Mouse (Mus musculus): ENCODE measurements at regions not wholly inside any gene's neighbourhood (a gene's known extent, or its start where the extent isn't known, plus 50 kb on each side); places are given as distances from the start of the nearest gene placed in this dataset.

DNA sequence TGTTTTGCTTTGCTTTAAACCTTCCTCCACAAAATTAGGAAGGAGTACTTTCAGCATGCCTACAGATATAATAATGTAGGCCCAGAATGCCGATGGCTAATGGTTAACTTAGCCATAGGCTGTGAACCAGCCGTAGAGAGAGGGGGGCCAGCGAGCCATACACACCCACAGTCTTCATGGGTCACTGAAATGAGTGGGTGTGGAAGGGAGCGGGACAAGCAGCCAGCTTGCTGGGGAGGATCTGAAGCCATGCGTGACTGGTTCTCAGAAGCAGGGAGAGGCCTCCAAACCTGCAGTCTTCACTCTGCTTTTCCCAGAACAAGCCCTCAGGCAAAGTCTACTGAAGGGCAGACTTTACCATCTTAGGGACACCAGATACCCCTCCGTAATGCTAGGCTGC lies 50.8 kb upstream of the Ptpn13 start:
- DNase-seq (ENCODE audit: low read depth) = no peak

DNA sequence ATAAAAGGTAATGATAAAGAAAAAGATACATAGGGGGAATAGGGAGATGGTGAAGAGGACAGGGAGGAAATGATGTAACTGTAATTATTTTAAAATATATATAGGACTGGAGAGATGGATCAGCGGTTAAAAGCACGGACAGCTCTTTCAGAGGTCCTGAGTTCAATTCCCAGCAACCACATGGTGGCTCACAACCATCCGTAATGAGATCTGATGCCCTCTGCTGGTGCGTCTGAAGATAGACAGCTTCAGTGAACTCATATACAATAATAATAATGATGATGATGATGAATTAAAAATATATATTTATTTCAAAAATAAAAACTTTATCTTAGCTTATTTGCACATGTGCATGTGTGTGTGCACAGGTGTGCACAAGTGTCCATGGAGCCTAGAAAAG lies 51.9 kb upstream of the Ptpn13 start:
- DNase-seq (ENCODE audit: low read depth) = no peak

DNA sequence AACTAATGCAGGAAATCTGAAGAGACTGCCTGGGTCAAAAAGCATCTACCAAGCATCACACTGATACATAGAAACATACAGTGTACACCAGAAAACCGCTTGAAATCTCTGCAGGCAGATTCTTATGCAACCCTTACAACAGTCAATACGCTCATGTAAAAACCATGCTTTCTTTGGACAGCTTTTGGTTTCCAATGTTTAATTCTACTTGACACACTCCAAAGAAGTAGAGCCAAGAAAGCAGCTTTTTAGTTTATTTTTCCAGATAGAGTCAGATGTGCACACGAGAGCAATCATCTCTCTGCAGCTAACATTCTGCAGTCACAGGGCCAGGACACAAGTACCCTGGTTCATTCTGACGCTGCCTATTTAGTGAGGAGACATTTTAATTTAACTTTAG lies 54.5 kb upstream of the Ptpn13 start:
- DNase-seq (ENCODE audit: low read depth) = no peak

DNA sequence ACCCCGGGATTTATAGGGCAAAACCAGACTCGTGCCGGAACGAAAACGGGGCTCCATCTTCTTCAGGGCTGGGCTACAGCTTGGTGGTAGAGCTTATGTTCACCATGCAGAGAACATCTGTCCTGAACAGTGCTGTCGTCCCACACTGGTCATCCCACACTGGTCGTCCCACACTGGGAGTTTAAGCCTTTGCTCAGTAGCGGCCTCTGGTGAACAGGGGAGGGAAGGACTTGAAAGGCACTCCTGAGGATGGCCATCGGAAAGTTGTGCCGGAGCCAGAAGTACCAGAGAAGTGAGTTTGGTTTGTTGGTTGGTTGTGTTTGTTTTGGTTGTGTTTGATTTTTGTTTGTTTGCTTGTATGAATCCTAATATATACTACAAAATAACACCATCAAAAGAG lies 56.0 kb upstream of the Ptpn13 start:
- DNase-seq (ENCODE audit: low read depth) = no peak

DNA sequence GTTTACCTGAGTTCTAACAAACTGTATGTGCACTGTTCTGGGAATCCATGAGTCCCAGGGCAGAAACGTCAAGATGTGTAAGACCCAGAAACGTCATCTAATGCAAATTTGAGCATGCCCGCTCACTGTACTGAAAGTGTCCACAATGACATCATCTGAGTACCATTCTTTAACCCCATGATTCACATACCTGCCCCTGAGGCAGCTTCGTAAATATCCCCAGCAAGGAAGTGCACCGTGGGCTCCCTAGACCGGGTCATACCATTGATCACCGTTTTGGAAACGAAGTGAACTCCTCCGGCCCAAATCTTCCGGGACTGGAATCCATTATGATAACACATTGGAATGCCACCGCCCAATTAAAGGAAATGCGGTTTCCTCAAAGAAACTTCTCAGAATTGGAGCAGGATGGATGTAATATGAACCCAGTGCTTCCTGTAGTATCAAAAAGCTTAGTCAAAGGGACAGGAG lies 57.8 kb upstream of the Ptpn13 start:
- DNase-seq (ENCODE audit: low read depth) = no peak

DNA sequence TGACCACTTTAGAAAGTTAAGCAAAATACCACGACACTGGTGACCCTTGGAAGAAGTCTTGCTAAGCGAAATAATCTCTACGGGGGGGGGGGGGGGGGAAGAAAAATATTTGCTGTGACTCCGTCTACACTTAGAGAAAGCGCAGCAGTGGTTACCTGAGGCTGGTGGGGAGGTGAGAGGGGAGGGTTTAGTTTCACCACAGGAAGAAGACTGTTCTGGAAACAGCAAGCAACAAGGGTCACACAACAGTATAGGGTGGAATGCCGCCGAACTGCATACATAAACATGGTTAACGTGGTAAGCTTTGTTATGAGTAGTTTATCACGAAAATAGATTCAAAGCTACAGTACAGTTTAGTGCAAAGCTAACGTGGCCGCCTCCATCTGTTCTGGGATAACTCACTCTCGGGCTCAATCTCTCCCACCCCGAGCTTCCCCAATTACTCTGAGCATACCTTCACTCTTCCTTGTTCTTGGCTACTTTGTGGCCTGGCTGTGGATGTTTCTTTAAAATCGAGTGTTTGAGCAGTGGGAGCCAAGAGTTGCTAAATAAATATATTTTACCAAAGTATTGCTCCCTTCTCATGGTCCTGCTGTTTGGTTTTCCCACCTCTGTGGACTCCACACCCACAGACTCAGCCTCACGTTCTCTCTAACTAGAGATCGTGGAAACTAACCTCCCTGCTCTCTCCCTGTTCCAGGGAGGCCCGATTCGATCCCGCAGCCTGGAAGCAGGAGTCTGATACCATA lies 59.1 kb upstream of the Ptpn13 start:
- no peak for DNase-seq (ENCODE audit: low read depth)

DNA sequence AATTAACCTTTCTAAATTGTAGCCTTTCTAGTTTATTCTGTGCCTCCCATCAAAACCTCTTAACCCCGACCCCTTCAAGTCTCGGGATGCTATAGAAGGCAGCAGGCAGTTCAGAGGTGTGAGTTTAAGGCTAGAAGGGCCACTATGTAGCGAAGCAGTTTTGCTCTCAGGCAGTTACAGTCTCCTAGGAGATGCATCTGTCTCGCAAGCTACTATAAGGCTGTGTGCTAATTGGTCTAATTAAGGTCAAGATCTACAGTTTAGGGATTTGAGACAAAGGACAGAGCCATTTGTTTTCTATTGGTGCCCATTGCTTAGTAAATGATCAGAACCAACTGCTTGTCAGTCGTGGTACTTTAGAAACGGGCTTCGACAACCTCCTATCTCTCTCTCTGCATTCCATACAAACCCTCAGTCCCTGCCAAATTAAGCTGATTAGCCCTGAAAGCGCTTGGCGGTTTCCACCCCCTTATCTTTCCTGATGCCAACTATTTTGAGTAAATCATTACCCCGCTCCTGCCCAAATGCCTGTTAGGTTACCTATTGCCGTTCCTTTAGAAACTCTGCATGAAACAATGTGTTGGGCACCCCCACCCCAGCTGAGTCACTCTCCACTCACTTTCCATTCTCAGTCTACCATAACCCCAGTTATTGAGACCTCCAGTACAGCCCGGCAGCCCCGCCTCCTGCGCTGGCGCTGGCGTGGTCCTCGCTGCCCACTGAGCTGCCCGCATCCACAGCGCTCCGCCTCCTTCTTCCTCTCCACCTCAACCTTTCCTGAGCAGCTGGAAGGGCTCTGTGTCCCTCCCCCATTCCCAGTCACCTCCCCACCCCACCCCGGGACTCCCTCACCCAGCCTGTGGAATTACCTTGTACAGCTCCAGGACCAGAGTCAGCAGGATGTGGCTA lies 59.9 kb upstream of the Ptpn13 start:
- DNase-seq (ENCODE audit: low read depth) = no peak

DNA sequence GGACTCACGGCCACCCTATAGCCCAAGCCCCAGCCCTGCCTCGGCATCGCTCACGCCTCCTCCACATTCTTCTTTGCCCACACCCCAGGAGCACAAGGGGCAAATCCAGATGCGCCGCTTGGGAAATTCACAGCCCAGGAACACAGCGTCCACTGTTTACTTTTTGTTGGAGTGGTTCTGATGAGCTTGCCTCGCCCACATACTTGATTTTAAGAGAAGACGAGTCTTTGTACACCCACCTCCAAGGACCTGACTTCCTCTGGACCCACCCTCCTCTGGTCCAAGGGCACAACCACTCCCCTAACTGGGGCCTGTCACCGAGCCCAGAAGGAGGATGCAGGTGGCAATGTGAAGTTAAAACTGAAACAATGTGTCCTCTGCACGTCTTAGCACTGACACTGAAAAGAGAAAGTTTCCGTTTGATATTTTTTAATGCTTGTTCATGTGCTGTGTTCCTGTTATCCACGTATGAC lies 64.2 kb upstream of the Ptpn13 start:
- no peak for DNase-seq (ENCODE audit: low read depth)

DNA sequence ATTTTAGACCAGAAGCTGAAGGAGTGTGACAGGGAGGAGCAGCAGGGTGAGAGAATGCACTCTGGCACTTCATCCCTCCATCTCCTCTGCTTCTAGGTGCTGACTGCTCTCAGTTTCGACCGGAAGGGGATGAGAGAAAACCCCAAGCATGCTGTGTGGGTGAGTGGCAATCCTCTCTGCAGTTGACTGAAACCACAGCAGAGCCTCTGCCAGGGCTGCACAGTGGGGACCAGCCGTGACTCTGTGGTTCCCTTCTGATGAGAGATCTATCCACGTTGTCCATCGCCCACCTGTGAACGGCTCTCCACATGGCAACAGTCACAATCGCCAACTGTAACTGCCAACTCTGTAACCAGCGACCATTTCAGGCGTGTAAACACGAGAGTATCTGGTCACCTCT lies 64.6 kb upstream of the Ptpn13 start:
- no peak for DNase-seq (ENCODE audit: low read depth)

DNA sequence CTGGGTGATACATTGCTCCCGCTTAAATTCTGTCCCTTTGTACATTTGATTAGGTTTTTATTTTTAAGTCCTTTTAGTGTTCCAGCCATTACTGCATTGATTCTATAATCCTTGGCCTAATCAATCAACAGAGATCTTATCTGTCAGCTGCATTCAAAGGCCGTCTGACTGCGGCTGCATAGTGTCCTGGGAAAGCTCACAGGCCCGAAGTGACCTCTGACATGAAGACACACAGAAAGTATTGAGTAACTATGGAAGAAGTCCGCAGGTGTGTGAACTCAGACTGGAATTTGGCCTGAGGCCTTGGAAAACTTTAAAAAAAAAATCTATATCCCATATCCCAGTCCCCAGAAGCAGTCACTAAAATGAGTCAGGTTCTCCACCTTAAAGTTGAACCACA lies 67.4 kb upstream of the Ptpn13 start:
- no peak for DNase-seq (ENCODE audit: low read depth)

DNA sequence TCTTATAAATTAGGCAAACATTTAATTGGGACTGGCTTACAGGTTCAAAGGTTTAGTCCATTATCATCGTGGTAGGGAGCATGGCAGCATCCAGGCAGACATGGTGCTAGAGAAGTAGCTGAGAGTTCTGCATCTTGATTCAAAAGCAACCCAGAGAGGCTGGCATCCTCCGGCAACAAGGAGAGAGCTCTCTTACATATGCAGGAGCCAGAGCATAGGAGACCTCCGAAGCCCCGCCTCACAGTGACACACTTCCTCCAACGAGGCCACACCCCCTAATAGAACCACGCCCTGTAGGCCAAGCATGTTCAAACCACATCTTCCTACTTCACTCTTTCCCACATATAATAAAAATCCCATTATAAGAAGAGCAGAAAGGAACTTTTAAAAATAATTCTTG lies 68.5 kb upstream of the Ptpn13 start:
- no peak for DNase-seq (ENCODE audit: low read depth)

DNA sequence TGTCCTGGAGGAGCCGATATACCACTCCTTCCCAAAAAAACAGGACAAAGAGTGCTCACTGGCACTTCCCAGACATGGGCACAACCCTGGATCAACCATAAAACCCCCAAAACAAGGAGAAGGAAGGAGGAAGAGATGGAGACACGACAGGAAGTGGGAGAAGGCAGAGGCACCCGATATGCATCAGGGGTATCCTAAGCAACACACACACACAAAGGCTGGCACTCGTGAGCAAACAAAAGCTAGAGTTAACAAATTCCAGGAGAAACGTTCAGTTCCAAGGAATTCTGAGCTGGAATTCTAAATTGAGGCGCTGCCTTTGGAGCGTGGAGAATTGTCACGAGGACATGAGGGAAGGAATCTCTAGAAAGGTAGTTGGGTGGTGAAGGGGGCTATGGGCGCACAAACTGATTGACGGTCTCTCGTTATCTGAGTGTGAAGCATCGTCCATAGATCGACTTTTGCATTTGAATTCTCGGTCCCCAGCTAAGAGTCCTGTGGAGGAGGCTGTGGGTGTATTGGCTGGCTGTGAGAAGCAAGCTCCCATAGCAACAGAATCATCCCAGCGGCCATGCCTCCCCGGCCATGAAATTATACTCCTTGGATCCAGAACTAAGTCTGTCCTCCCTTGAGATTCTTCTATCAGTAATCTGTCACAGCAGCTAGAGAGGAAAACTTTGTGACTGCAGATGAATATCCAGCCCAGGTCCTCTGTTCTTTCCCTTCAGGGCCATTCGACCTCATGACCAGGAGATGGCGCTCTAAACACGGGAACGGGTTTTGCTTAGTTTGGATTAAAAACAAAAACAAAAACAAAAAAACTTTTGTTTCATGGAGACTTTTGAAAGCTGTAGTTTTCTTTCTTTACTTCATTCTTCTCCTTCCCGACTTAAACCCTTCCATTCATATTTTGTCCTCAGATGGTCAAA lies 69.4 kb upstream of the Ptpn13 start:
- peak; percentile 38 for DNase-seq (ENCODE audit: low read depth)

DNA sequence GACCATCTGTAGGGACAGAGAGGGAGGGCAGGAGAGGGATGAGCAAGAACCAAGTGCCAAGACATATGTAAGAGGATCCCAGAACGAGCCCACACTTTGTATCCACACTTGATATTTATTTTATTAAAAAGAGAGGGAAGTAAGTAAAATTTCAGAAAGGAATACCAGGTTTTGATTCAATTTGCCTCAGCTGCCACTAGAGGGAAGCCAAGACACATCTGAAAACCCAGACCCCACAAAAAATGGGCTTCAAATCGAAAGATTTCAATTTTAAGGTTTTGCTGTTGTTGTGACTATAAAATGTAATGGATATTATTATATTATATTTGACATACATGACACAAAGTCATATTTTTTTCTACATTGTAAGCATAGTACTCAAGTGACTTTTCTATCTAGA lies 81.1 kb upstream of the Ptpn13 start:
- no peak for DNase-seq (ENCODE audit: low read depth)

DNA sequence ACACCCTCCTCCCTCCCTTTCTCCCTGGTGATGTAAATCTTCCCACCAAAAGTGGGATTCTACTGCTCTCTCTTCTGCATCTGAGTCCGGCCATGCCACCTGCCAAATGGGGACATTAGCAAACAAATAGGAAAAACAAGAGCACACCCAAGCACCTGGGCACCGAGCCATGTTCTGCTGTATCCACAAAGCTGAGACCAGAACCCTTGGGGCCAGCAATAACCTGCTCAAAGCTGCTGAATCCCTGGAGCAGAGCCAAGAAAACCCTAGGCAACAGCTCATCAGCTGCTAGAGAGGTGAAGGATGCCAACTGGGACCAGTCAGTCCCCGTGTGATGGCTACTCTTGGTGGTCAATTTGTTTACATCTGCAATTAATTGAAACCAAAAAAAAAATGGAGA lies 83.5 kb upstream of the Ptpn13 start:
- DNase-seq (ENCODE audit: low read depth) = no peak

DNA sequence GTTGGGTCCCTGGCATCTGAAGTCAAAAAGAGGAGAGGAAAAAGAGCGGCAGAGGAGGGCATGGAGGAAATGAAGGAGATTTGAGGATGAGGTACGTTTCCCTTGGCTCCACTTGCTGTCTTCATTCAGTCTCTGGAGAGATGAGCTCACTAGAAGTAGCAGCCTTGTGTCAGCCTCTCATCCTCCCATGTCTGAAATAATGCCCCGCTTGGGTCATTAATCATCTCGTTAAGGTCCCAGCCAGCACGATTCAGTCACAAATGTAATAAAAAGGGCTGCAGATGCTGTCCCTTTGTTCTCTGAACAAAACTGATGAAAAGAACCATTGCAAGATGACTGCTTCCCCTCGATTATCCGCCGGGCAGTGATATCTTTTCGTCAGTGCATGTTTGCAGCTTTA lies 84.4 kb upstream of the Ptpn13 start:
- DNase-seq (ENCODE audit: low read depth) = no peak

DNA sequence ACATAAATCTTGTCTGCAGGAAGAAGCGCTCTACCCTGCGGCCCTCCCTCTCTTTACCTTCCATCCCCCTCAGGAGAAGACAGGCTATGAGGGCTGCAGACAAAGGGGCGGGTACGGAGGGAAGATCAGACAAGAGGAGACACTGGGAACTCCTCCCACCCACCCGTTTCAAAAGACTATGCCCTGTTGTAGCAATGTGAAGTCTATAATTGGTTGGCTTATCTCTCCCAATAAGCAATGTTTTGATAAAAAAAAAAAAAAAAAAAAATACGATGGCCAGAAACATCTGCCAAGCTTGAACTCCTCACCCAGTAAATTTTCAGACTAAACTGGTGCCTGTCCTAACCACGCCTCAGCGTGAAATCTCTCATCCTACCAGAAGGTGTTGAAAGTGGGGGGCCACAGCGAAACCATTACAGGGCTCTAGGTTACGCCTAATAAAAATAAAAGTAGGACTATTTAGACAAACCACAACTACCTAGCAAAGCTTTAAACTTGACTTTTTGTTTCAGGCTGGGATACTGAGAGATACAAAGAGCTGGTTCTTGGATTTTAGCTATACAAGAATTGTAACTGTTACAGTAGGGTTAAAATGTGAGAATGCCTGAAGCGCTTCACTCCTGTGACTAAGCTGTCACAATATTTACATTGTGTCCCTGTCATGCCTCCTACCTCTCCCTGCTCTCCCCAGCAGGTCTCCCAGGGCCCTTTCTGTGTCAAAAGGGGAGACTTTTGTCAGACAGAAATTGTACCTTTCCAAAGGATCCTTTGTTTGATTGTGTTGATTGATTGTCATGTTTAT lies 88.1 kb upstream of the Ptpn13 start:
- DNase-seq (ENCODE audit: low read depth) = no peak

DNA sequence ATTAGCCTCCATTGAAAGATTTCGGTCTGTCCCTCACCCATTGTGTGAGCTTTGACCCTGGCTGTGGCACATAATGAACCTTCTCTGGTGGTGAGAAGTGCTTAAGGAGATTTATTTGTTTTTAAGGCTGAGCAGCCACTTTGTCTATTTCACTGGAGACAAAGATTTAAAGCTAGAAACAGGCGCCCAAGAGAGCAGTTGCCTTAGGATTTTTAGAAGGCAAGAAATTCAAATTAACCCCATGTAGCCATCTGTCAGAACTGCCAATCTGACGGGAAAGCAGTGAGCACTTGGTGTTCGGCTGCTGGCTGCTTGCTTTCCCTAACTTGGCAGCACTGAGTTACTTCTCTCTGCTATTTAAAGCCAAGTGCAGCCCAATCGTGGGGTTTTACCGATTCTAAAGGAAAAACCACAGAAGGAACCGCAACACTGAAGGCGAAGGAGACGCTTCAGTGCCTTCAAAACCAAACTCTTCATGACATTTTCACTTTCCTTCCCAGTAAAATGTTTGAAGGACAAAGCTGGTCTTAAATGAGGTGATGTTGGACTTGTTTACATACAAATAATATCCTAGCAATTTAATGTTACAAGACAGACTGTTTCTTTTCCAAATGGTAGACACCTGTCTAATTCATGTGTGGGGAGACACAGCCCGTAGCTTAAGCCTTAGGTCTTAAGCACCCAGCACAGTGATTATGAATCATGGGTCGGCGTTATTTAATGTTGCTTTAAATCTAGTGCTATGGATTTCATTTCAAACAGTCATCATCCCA lies 88.9 kb upstream of the Ptpn13 start:
- no peak for DNase-seq (ENCODE audit: low read depth)

DNA sequence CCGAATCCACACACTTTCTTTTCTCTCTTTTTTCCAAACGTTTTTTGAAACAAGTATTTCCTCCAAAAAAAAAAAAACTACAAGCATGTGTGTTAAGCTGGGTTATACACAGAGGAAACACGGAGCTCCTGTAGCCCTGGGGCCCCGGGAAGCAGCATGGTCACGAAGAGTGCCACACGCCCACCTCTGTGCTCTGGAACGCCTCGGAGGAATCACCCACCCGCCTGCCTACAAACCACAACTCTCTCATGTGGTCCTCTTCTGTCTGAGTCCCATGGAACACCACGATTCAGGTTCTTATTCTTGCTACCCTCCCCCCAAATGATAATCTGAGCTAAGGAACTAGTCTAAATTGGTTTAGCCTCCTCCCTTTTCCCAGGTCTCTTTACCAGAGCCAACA lies 98.6 kb upstream of the Ptpn13 start:
- DNase-seq (ENCODE audit: low read depth) = no peak

DNA sequence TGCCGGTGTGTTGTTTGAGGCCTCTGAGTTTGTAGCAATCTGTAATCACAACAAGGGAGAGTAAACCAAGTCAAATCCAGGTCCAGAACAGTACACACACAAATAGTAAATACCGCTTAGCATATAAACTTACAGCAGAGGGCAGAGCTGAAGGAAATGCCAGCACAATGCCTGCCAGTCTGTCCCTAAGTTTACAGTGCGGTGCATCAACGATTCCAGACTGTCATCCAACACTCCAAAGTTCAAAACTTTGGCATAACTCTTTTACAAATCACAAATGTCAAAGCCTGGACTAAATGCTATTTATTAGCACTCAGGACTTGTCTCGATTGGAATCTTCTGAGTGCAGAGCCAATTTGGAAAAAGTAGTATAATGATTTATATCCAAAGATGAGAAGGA lies 104.7 kb upstream of the Ptpn13 start:
- DNase-seq (ENCODE audit: low read depth) = no peak

DNA sequence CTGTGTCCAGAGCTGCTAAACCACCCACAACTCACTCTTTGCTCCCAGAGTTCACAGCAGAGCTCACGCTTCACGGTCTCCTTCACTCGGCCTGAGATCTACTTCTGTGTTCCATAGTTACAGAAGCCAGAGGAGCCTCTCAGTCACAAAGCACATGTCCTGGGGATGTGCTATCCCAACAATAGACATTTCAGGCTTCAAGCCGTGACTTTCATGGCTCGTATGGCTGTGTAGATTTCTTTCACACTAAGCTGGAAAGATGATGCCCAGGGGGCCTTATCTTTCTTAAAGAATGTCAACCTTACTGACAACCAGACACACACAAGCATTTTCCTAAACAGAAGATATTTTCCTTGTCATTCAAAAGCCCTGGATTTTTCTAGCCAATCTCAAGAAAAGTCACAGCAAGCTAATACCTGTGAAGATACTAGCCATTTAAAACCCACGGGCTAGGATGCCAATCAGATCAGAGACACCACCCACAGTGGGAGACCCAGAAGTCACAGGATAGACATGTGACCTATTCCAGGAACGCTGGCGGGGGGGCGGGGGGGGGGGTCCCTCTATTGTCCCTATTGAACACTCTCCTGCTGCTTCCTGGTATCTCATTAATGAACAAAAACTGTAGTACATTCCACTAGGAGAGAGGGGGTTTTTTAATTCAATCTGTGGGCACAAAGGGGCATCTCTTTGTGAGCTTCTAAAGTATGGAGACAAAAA lies 98.8 kb upstream of the Mapk10 start:
- no peak for DNase-seq (ENCODE audit: low read depth)

Data from c-Kit-positive CD71-negative TER-119-negative erythroid progenitor cells, embryonic 14.5 days (primary cell).